Mouse (Mus musculus): Measurements from ENCODE around the gene Ift52. TPM values are rescaled to one million over a fixed set of nuclear protein-coding genes. Genes with fewer than 3 reads are reported as not detected.
A peak's percentile ranks its signal among the peaks of the same experiment; 100 is the strongest.
"Not testable (repeated sequence)": the region's sequence is repeated elsewhere in the genome, so short reads cannot be mapped to it uniquely, and the experiment has no call there.

Gene Ift52
- polyA plus RNA-seq, 1 experiment from 2014 or later = 42.1 TPM

DNA sequence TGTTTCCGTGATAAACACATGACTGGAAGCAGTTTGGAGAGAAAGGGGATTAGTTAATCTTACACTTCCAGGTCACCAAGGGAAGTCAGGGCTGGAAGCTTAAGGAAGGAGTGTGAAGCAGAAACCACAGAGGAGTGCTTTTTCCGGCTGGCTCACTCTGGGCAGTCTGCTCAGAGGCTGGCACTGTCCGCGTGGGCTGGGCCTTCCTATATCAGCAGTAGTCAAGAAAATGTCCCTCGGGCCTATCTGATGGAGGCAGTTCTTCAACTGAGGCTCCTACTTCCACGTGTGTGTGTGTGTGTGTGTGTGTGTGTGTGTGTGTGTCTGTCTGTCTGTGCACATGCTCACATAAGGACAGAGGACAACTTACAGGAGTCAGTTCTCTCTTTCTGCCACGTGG is 22.8 kb downstream of the Ift52 start:
- H3K36me3 ChIP-seq (replicated peaks) = peaks cover 53% of the 10 kb centered on the region
- H3K4me2 ChIP-seq = no peak overlapping the region
- H3K27me3 ChIP-seq (replicated peaks) = no peaks in the 10 kb centered on the region
- no peak for ATAC-seq (replicated peaks)
- no peaks in the 10 kb centered on the region for H3K4me1 ChIP-seq
- no peaks in the 10 kb centered on the region for H3K9me3 ChIP-seq
- H3K9ac ChIP-seq = no peak overlapping the region
- 91% methylated on average over 7 of the region's 7 CpGs for WGBS
- no peak overlapping the region for H3K27ac ChIP-seq
- no peak overlapping the region for H3K4me3 ChIP-seq

GRCm38 (mm10) chr2:163048125-163048524 is 31.0 kb downstream of the Ift52 start:
- H3K4me2 ChIP-seq = peak overlapping the region; percentile 60
- ATAC-seq (replicated peaks) = peak; percentile 63
- H3K4me3 ChIP-seq = peak overlapping the region; percentile 29

DNA sequence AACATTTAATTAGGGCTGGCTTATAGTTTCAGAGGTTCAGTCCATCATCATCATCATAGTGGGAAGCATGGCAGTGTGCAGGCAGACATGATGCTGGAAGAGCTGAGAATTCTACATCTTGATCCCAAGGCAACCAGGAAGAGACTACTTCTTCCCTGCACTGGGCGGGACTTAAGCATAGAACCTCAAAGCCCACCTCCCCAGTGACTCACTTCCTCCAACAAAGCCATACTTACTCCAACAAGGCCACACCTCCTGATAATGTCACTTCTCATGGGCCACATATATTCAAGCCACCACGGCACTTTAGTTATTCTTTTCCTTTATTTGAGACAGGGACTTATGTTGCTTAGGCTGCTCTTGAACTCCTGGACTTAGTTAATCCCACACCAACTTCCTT is 32.0 kb downstream of the Ift52 start:
- H3K27me3 ChIP-seq (replicated peaks) = no peaks in the 10 kb centered on the region
- no peaks in the 10 kb centered on the region for H3K9me3 ChIP-seq
- peaks cover 8% of the 10 kb centered on the region for H3K4me1 ChIP-seq
- WGBS = 92% methylated on average over 2 of the region's 2 CpGs
- H3K36me3 ChIP-seq (replicated peaks) = peaks cover 22% of the 10 kb centered on the region
- ATAC-seq (replicated peaks) = no peak
- no peak overlapping the region for H3K9ac ChIP-seq
- no peak overlapping the region for H3K4me3 ChIP-seq
- H3K4me2 ChIP-seq = no peak overlapping the region
- no peak overlapping the region for H3K27ac ChIP-seq

More at GRCm38 (mm10) chr2:163048125-163048524, 31.0 kb downstream of the Ift52 start:
- H3K36me3 ChIP-seq (replicated peaks) = peaks cover 30% of the 10 kb centered on the region
- WGBS = 3% methylated on average over 10 of the region's 10 CpGs
- H3K27ac ChIP-seq = no peak overlapping the region
- H3K9ac ChIP-seq = no peak overlapping the region
- H3K9me3 ChIP-seq = no peaks in the 10 kb centered on the region
- no peaks in the 10 kb centered on the region for H3K27me3 ChIP-seq (replicated peaks)
- H3K4me1 ChIP-seq = no peaks in the 10 kb centered on the region

DNA sequence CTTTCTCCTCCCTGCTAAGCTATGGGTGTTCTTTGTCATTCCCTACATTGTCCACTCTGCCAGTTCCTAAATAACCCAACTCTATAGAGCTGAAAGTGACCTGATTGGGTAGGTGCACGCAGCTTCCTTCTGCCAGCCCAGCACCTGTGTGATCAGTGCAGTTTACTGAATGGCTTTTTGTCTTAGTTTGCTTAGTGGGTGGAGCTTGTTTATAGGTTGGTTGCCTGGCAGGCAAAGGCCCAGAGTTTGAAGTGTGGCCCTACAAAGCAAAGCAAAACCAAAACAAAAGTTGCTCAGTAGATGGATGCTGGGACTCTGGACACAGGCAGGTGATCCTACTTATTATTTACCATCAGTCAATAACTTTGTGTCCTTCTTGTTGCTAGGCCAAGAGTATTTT is 34.5 kb downstream of the Ift52 start:
- Histone ChIP-seq H3K27me3 (replicated peaks) (peaks cover 8% of the 10 kb centered on the region), H3K9me3 (no peaks in the 10 kb centered on the region), H3K4me2 (no peak overlapping the region), H3K4me3 (no peak overlapping the region), H3K27ac (no peak overlapping the region), H3K9ac (no peak overlapping the region), H3K36me3 (replicated peaks) (0 out of 2 replicates have a peak, but pooled peaks cover 5% of the 10 kb centered on the region), H3K4me1 (peaks cover 19% of the 10 kb centered on the region)
- ATAC-seq (replicated peaks) = no peak
- WGBS = 73% methylated on average over 1 of the region's 1 CpGs

GRCm38 (mm10) chr2:163052101-163052500 is 34.9 kb downstream of the Ift52 start:
- H3K36me3 ChIP-seq (replicated peaks) = 0 out of 2 replicates have a peak, but pooled peaks cover under 1% of the 10 kb centered on the region
- no peak overlapping the region for H3K9ac ChIP-seq
- peaks cover 8% of the 10 kb centered on the region for H3K27me3 ChIP-seq (replicated peaks)
- no peak overlapping the region for H3K4me3 ChIP-seq
- no peak for ATAC-seq (replicated peaks)
- WGBS = 40% methylated on average over 4 of the region's 4 CpGs
- no peak overlapping the region for H3K4me2 ChIP-seq
- peaks cover 19% of the 10 kb centered on the region for H3K4me1 ChIP-seq
- H3K27ac ChIP-seq = no peak overlapping the region
- H3K9me3 ChIP-seq = no peaks in the 10 kb centered on the region

DNA sequence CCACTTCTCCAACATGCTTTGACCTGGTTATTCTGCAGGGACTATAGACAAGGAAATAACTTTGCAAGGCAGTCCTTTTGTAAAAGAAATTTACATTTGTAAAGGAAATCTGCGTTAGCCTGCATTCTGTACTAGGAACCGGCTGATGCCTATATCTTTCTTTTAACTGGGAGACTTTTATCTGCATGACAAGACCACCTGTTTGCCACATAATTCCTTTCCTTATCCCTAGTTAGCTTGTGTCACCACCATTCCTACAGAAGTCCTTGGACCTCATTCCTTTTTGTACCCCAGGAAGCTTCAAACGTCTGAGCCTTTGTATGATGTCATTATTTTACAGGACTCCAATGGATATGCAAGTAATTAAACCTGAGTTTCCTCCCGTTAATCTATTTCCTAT is 35.7 kb downstream of the Ift52 start:
- Histone ChIP-seq H3K9ac (no peak overlapping the region), H3K4me2 (no peak overlapping the region), H3K9me3 (no peaks in the 10 kb centered on the region), H3K4me1 (peaks cover 19% of the 10 kb centered on the region), H3K27me3 (replicated peaks) (peaks cover 8% of the 10 kb centered on the region), H3K36me3 (replicated peaks) (no peaks in the 10 kb centered on the region), H3K27ac (no peak overlapping the region), H3K4me3 (no peak overlapping the region)
- 61% methylated on average over 4 of the region's 4 CpGs for WGBS
- ATAC-seq (replicated peaks) = no peak

GRCm38 (mm10) chr2:163054335-163054840 is 37.2 kb downstream of the Ift52 start, which contains the start of gene Mybl2:
Gene Mybl2 (plus strand): TSS chr2:163054687.
- Histone ChIP-seq H3K9me3 (no peaks in the 10 kb centered on the region), H3K4me2 (peak within 1 kb of the TSS; percentile 99), H3K9ac (peak within 1 kb of the TSS; percentile 52), H3K4me1 (peaks cover 19% of the 10 kb centered on the region), H3K36me3 (replicated peaks) (no peaks in the 10 kb centered on the region), H3K27ac (no peak within 1 kb of the TSS), H3K27me3 (replicated peaks) (peaks cover 8% of the 10 kb centered on the region), H3K4me3 (peak within 1 kb of the TSS; percentile 58)
- WGBS = under 1% methylated on average over 48 of the region's 48 CpGs
- peak; percentile 99 for ATAC-seq (replicated peaks)

DNA sequence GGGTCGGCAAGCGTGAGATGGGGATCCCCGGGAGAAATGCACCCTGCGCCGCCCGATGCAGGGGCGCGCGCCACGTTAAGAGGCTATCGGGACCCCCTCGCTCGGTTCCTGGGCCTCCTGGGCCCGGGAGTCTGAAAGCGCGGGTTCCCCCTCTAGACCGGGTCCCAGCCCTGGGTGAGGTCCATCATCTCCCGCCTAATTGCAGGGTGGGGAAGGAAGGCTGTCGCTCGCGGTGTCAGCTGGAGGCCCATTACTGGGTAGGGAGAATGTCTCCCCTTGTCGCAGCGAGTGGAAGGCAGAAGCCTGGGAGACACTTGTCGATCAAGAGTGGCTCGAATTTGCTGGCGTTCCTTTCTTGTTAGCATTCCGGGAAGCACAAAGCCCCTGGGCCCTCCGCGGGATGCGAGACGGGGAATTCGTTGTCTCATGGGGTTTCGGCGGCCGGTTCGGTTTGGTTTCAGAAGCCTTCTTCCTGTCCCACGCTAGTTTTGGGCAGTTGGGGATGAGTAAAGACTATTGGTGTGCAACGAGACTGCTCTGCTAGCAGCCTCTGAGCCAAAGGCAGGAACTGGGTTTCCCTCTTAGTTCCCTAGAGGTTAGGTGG is 37.8 kb downstream of the Ift52 start:
- ATAC-seq (replicated peaks) = peak; percentile 25
- no peak overlapping the region for H3K27ac ChIP-seq

DNA sequence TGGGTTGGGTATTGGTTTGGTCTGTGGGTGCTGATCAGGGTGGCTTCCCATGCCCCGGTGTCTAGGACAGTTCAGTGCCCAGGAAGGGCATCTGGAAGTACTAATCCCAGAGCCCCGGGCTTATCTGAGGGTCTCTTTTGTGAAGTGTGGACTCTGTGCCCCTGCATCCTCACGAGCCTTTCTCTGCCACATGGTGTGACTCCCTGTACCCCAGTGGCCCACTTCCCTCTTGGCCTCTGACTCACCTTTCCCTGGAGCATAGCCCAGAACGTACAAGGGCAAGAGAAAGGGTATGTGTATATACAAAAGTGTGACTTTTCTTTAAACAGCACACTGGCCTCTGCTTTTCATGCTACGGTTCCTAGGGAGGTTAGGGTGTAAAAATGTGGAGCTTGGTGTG is 38.6 kb downstream of the Ift52 start:
- Histone ChIP-seq H3K36me3 (replicated peaks) (no peaks in the 10 kb centered on the region), H3K27ac (no peak overlapping the region), H3K9ac (no peak overlapping the region), H3K4me1 (peaks cover 19% of the 10 kb centered on the region), H3K4me2 (peak overlapping the region; percentile 99), H3K9me3 (no peaks in the 10 kb centered on the region), H3K4me3 (peak overlapping the region; percentile 58; the same call in 1 of the 2 replicates), H3K27me3 (replicated peaks) (peaks cover 8% of the 10 kb centered on the region)
- no peak for ATAC-seq (replicated peaks)
- WGBS = 31% methylated on average over 5 of the region's 5 CpGs

More for the DNA sequence above, 37.8 kb downstream of the Ift52 start:
- Histone ChIP-seq H3K9ac (peak overlapping the region; percentile 52; the same call in 1 of the 2 replicates), H3K4me2 (peak overlapping the region; percentile 99), H3K9me3 (no peaks in the 10 kb centered on the region), H3K4me1 (peaks cover 19% of the 10 kb centered on the region), H3K4me3 (peak overlapping the region; percentile 58), H3K36me3 (replicated peaks) (no peaks in the 10 kb centered on the region), H3K27me3 (replicated peaks) (peaks cover 8% of the 10 kb centered on the region)
- WGBS = under 1% methylated on average over 37 of the region's 38 CpGs

DNA sequence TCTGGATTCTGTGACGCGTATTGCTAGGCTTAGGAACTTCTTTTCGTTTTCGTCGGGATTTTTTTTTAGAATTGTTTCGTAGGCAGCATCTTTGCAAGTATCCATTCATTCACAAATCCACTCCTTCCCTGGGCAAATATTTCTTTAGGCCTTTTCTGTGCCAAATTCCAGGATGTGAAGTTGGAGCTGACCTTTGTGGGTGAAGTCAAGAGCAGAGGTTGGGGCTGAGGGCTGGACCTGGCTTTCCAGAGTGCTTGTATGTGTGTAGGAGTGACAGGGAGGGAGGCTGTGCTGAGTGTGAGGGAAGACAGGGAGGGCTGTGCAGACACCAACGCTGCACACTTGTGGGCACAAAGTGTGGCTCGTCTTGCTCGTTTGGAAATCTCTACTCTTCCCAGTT is 39.4 kb downstream of the Ift52 start:
- 85% methylated on average over 9 of the region's 9 CpGs for WGBS

DNA sequence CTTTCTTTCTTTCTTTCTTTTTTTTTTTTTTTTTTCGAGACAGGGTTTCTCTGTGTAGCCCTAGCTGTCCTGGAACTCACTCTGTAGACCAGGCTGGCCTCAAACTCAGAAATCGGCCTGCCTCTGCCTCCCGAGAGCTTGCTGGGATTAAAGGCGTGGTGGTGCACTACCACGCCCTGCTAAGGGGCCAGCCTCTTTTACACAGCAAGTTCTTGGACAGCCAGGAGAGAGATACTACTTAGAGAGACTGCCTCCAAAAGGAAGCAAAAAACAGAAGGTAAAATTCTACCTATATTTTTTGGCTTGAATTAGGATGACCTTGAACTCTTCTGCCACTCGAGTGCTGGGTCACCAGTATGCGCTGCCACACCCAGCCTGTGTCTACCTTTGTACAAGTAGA is 41.8 kb downstream of the Ift52 start:
- not testable (repeated sequence) for H3K27ac ChIP-seq; ATAC-seq (replicated peaks); H3K9ac ChIP-seq; H3K27me3 ChIP-seq (replicated peaks); H3K36me3 ChIP-seq (replicated peaks); H3K4me3 ChIP-seq; H3K4me2 ChIP-seq; H3K9me3 ChIP-seq
- WGBS = 93% methylated on average over 7 of the region's 7 CpGs
- peaks cover 12% of the 10 kb centered on the region for H3K4me1 ChIP-seq

More for the DNA sequence above, 39.4 kb downstream of the Ift52 start:
- Histone ChIP-seq H3K9ac (no peak overlapping the region), H3K36me3 (replicated peaks) (no peaks in the 10 kb centered on the region), H3K4me3 (no peak overlapping the region), H3K4me1 (peaks cover 19% of the 10 kb centered on the region), H3K27ac (no peak overlapping the region), H3K27me3 (replicated peaks) (peaks cover 8% of the 10 kb centered on the region), H3K9me3 (no peaks in the 10 kb centered on the region), H3K4me2 (no peak overlapping the region)
- ATAC-seq (replicated peaks) = no peak

- WGBS = 77% methylated on average over 6 of the region's 6 CpGs
- no peak overlapping the region for H3K9ac ChIP-seq
Measured at GRCm38 (mm10) chr2:163060630-163061029, 43.5 kb downstream of the Ift52 start.

More at GRCm38 (mm10) chr2:163060630-163061029, 43.5 kb downstream of the Ift52 start:
- Histone ChIP-seq H3K4me1 (no peaks in the 10 kb centered on the region), H3K9me3 (no peaks in the 10 kb centered on the region), H3K4me3 (no peak overlapping the region), H3K4me2 (no peak overlapping the region), H3K27me3 (replicated peaks) (no peaks in the 10 kb centered on the region), H3K36me3 (replicated peaks) (no peaks in the 10 kb centered on the region), H3K27ac (no peak overlapping the region)
- no peak for ATAC-seq (replicated peaks)

Data from midbrain, embryonic 15.5 days (tissue).